Mouse (Mus musculus) splenic B cell, adult 2 months (primary cell): ENCODE data around the gene Rab6b.
"Not testable (repeated sequence)": the region's sequence is repeated elsewhere in the genome, so short reads cannot be mapped to it uniquely, and the experiment has no call there.

Experiments
- DNase-seq: peaks from one replicate; pipeline ENCODE4 v3.0.0-alpha.2; 2011; ENCODE audit warnings: low read depth, low spot score
- H3K27me3 ChIP-seq: 2 replicates; pipeline ENCODE4 v1.6.1; 2012; ENCODE audit warnings: mild to moderate bottlenecking, low read length, moderate library complexity, mixed read lengths; ENCODE audit not compliant: control insufficient read depth, poor library complexity, insufficient read depth, severe bottlenecking
- H3K36me3 ChIP-seq: 2 replicates; pipeline ENCODE4 v1.6.1; 2012; ENCODE audit warnings: mild to moderate bottlenecking, low read length, moderate library complexity, mixed read lengths; ENCODE audit not compliant: control insufficient read depth, poor library complexity, insufficient read depth, severe bottlenecking

The Rab6b gene

DNA sequence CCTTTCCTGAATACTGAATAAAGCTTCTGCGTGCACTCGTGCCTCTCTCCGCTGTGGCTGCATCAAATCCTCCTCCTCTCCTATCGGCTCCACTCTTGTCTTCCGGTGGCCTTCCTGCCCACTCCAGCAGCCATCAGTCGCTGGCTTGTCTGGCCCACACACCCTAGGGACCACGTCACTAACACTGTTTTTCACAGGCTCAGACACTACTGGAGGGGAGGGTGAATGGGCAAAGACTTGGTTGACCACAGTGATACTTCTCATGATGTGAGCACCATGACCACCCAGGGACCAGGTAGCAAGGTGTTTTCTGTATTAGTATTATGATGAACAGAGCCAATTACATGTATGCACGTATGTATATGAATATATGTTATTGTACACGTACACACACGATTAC lies 34.7 kb downstream of the Rab6b start:
- H3K36me3 ChIP-seq, result no peaks in the 10 kb centered on the region
- H3K27me3 ChIP-seq, result no peaks in the 10 kb centered on the region
- no peak for DNase-seq

GRCm38 (mm10) chr9:103146703-103147102 lies 35.1 kb downstream of the Rab6b start:
- peak; percentile 75 for DNase-seq
- Histone ChIP-seq H3K27me3 (no peaks in the 10 kb centered on the region), H3K36me3 (no peaks in the 10 kb centered on the region)

GRCm38 (mm10) chr9:103147103-103147502 lies 35.5 kb downstream of the Rab6b start:
- Histone ChIP-seq H3K36me3 (no peaks in the 10 kb centered on the region), H3K27me3 (no peaks in the 10 kb centered on the region)
- no peak for DNase-seq

DNA sequence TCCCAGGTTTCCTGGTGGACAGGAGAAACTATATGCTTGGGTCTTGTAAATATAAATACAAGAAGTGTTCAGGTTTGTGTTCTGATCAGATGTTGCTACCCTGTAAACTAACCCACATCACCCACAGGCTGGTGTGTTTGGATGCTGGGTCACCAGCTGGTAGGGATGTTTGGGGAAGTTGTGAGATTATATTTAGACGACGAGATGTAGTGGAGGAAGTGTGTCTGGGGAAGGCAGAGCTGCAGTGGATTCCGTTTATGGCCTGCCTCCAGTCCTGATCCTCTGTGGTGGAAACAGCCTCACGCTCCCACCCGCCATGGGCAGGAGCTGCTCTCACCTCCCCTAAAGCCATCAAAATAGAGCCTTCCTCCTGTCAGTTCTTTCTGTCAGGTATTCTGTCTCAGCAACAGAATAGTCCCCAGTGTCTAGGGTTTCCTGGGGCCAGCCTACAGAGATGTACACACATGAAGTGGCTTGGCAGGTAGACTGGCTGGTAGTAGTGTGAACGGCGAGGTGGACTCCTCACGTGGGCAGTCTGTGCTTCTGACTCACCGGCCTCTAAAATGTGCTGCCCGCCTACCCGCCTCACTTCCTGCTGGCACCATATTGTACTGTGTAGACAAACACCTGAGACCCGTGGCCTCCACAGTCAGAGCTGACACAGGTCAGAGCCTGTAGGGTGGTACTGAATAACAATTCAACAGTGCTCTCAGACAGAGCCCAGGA lies 37.6 kb downstream of the Rab6b start:
- no peaks in the 10 kb centered on the region for H3K36me3 ChIP-seq
- no peaks in the 10 kb centered on the region for H3K27me3 ChIP-seq
- peak; percentile 34 for DNase-seq

DNA sequence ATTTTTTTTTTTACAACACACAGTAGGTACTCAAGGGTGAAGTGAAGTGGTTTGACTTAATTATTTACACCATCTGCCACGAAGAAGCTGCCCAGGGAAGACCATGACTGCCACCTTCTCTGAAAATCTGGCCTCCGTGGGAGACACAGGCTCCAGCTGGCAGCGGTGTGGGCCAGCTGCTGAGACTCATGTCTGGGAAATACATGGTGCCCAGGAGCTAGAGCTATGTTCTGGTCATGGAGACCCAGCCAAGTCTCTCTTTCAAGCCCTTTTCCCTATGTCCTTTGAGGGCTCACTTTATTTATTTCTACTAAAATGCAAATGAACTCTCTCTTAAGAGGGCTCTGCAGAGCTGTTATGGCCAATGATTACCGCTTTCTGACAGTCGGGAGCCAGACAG lies 41.7 kb downstream of the Rab6b start:
- no peak for DNase-seq
- Histone ChIP-seq H3K36me3 (no peaks in the 10 kb centered on the region), H3K27me3 (no peaks in the 10 kb centered on the region)

DNA sequence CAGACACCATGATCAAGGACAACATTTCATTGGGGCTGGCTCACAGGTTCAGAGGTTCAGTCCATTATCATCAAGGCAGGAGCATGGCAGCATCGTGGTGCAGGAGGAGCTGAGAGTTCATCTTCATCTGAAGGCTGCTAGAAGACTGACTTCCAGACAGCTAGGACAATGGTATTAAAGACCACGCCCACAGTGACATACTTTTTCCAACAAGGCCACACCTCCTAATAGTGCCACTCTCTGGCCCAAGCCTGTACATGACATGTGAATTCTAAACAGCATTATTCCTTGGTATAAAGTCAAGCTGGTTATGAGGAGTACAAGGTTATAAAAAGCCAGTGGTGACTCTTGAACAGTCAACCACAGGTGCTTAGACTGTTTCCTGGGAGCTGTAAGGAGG lies 43.0 kb downstream of the Rab6b start:
- no peaks in the 10 kb centered on the region for H3K27me3 ChIP-seq
- no peak for DNase-seq
- H3K36me3 ChIP-seq, result no peaks in the 10 kb centered on the region

DNA sequence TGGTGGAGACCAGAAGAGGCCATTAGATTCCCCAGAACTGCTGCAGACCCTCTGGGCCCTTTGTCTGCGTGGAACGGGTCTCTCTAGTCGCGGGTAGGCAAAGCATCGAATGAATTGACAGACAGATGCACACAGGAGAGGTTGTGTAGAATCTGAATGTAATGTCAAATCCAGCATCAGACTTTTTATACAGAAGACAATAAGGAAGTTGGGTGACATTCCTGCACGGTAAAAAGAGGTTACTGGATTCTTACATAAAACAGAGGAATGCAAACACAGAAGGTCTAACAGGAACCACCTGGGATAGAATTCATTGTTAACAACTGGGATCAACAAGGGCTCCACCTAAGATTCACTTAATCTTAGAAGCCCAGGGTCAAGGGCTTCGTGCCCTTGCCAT lies 43.6 kb downstream of the Rab6b start:
- H3K27me3 ChIP-seq, H3K36me3 ChIP-seq, DNase-seq: not testable (repeated sequence)

DNA sequence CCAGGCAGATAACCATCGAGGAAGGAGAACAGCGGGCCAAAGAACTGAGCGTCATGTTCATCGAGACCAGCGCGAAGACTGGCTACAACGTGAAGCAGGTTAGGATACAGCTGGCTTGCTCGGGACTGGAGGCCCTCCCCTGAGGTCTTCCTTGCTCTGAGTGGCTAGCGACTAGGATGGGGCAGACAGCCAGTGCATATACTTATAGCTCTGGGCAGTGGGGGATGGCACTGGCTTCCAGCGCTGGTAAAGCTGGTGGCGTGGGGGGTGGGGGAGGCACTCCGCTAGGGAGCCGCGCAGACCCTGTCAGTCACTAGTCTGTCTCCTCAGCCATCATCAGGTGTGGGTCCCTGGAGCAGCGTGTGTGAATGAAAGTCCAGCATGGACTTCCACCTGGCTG lies 52.2 kb downstream of the Rab6b start:
- no peaks in the 10 kb centered on the region for H3K27me3 ChIP-seq
- H3K36me3 ChIP-seq, result no peaks in the 10 kb centered on the region
- no peak for DNase-seq

GRCm38 (mm10) chr9:103168046-103168445 lies 56.5 kb downstream of the Rab6b start:
- DNase-seq, result no peak
- Histone ChIP-seq H3K27me3 (no peaks in the 10 kb centered on the region), H3K36me3 (no peaks in the 10 kb centered on the region)

DNA sequence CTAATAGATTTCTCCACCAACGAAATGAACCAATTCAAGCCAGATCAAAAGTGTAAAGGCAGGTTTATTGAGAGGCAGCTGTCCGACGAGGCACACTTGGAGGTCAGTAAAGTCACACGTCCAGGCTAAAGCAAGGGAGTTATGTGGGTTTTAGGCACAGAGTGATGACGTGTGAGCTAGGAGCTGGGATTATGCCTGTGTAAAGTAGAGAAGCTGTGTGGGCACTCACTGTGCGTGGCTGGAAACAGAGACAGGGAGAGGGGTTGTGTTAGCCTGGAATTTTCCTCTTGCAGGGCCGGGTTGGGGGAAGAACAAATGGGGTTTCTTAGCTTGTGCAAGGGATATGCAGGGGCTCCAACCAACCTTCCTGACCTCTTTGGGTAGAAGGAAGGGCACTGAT lies 57.2 kb downstream of the Rab6b start:
- Histone ChIP-seq H3K36me3 (no peaks in the 10 kb centered on the region), H3K27me3 (no peaks in the 10 kb centered on the region)
- DNase-seq, result no peak

DNA sequence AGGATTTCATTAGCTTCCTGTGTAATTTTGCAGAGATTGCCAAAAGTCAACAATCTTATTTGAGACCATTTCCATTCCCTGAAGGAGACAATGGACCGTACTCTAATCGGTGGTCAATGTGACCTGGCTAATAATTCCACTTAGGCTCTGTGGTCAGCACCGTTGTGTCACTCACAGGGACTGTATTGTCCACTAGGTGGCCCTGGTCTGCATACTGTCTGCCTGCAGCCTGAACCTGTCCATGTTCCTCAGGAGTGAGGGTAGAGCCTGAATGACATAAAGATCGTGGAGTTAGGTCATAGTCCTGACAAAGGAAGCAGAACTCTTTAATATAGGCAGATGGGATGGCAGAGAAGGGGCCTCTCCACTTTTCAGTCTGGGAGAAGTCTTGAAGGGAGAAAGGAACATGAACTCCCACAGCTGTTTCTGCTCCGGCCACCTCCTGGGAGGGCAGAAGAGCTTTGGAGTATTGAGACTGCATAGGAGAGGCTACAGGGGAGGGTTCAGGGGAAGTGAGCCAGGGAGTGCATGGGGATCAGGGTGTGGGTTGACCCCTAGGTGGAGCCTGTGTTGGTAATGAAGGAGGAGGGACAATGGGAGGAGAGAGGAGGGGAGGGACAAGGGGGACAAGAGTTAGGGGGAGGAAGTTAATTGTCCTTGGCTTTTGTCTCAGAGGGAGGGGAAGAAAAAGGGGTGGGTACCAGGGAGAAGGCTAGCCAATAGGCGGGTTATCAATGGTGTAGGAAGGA lies 63.4 kb downstream of the Rab6b start:
- H3K27me3 ChIP-seq, result no peaks in the 10 kb centered on the region
- DNase-seq, result peak; percentile 29

GRCm38 (mm10) chr9:103175692-103176091 lies 64.1 kb downstream of the Rab6b start:
- no peak for DNase-seq
- no peaks in the 10 kb centered on the region for H3K27me3 ChIP-seq
- H3K36me3 ChIP-seq, result no peaks in the 10 kb centered on the region

More for the DNA sequence above, 63.4 kb downstream of the Rab6b start:
- no peaks in the 10 kb centered on the region for H3K36me3 ChIP-seq

- no peaks in the 10 kb centered on the region for H3K27me3 ChIP-seq
- DNase-seq, result no peak
- H3K36me3 ChIP-seq, result no peaks in the 10 kb centered on the region
Measured at GRCm38 (mm10) chr9:103180303-103180702, 68.7 kb downstream of the Rab6b start.

DNA sequence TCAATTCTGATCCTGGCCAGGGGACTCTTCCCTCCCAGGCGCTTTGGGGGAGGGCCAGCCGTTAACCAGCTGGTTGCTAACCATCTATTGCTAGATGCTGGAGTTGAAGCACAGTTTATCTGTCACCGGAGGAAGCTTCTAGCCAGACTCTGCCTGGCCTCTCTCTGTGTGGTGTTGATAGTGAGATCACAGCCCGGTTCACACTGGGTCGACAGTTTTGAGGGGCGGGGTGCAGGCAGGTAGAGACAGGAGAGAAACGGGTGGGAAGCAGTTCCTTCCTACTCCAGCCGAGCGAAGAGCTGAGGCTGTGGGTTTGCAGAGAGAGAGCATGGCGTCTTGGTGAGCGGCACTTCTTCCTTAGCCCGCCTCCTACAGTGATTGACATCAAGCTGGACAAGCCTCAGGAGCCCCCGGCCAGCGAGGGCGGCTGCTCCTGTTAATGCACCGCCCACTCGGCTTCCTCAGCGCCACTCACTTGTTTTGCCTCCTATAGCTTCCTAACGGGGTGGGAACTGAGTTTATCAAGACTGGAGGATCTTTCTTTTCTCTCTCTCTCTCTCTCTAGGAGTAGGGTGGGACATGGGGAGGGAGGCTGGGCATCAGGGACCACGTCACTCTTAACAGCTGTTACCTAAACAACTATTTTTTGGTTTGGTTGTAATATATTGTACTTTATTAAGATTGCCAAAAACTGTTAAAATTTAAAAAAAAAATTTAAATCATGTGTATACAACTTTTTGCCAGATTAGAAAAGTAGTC lies 69.4 kb downstream of the Rab6b start:
- H3K36me3 ChIP-seq, result no peaks in the 10 kb centered on the region
- H3K27me3 ChIP-seq, result no peaks in the 10 kb centered on the region

GRCm38 (mm10) chr9:103181886-103182285 lies 70.3 kb downstream of the Rab6b start:
- no peaks in the 10 kb centered on the region for H3K27me3 ChIP-seq
- no peaks in the 10 kb centered on the region for H3K36me3 ChIP-seq
- no peak for DNase-seq

More for the DNA sequence above, 69.4 kb downstream of the Rab6b start:
- peak; percentile 74 for DNase-seq
